Mouse (Mus musculus) forebrain, postnatal 0 days (tissue): ENCODE data around the gene Apobec3. TPM values are rescaled to one million over a fixed set of nuclear protein-coding genes. Genes with fewer than 3 reads are reported as not detected.
"Not testable (repeated sequence)": the region's sequence is repeated elsewhere in the genome, so short reads cannot be mapped to it uniquely, and the experiment has no call there.

Experiments
- ATAC-seq: fragments of 200-750 bp; cut with Nextera tagmentation; 2 replicates; pipeline ENCODE4 v1.8.0; 2017; ENCODE audit warnings: mild to moderate bottlenecking, moderate library complexity
- DNase-seq: peaks from one replicate; pipeline ENCODE4 v3.0.0-alpha.2; 2015
- H3K27ac ChIP-seq: fragments of 300-500 bp; sonication (generic); 2 replicates; pipeline ENCODE4 v1.5.1; 2014; ENCODE audit warnings: low read depth, mild to moderate bottlenecking, antibody characterized with exemption, low read length, moderate library complexity, mixed read lengths
- H3K27me3 ChIP-seq: fragments of 300-500 bp; sonication (generic); 2 replicates; pipeline ENCODE4 v1.6.1; 2014; ENCODE audit warnings: mild to moderate bottlenecking, low read length, mixed read lengths; ENCODE audit not compliant: insufficient read depth
- H3K36me3 ChIP-seq: fragments of 300-500 bp; sonication (generic); 2 replicates; pipeline ENCODE4 v1.6.1; 2014; ENCODE audit warnings: mild to moderate bottlenecking, moderate library complexity; ENCODE audit not compliant: insufficient read depth
- H3K4me1 ChIP-seq: fragments of 300-500 bp; sonication (generic); 2 replicates; pipeline ENCODE4 v1.6.1; 2014; ENCODE audit warnings: antibody characterized with exemption; ENCODE audit not compliant: insufficient read depth
- H3K4me2 ChIP-seq: fragments of 300-500 bp; sonication (generic); 2 replicates; pipeline ENCODE4 v1.6.1; 2014; ENCODE audit warnings: low read depth, mild to moderate bottlenecking, moderate library complexity
- H3K4me3 ChIP-seq: fragments of 300-500 bp; sonication (generic); 2 replicates; pipeline ENCODE4 v1.5.1; 2014; ENCODE audit warnings: low read depth, low read length, mixed read lengths
- H3K9ac ChIP-seq: fragments of 300-500 bp; sonication (generic); 2 replicates; pipeline ENCODE4 v1.6.1; 2014; ENCODE audit warnings: mild to moderate bottlenecking
- H3K9me3 ChIP-seq: fragments of 300-500 bp; sonication (generic); 2 replicates; pipeline ENCODE4 v1.6.1; 2016; ENCODE audit warnings: low read length
- CTCF ChIP-seq: sonication (generic); IDR thresholded peaks from 2 replicates; pipeline ENCODE4 v1.5.1; 2016; ENCODE audit warnings: antibody characterized with exemption, control low read depth, low read depth
- WGBS: fragments of 180-500 bp; shearing (Covaris S2); extraction: QIAGEN DNeasy Blood & Tissue Kit; methylation state at CpG from one replicate; pipeline ENCODE4 v1.1.7; 2014; 5-methylcytosine and 5-hydroxymethylcytosine counted together
- polyA plus RNA-seq: library from polyadenylated mRNA; unstranded; fragments of >200 nt; fragmentation: Nextera tagmentation; extraction: Ambion mirVana; gene quantifications from 2 replicates; pipeline ENCODE4 v1.2.1, GENCODE M21; 2015
- total RNA-seq: library from RNA; depleted of rRNA; stranded (reverse); fragments of >200 nt; gene quantifications from 2 replicates; pipeline ENCODE4 v1.2.3, GENCODE M21; 2014

Apobec3 gene
- total and polyA plus RNA-seq, 2 experiments from 2014 or later: 3.6 to 5.3 TPM

- DNase-seq (peak; percentile 87), ATAC-seq (peak; percentile 83)
- H3K4me3 ChIP-seq: peak overlapping the region; percentile 42
- H3K9ac ChIP-seq: peak overlapping the region; percentile 75
- peak overlapping the region; percentile 91 for H3K27ac ChIP-seq
- TF ChIP-seq CTCF: no peak
- peak overlapping the region; percentile 72 for H3K4me2 ChIP-seq
- H3K9me3 ChIP-seq: no peaks in the 10 kb centered on the region
- H3K36me3 ChIP-seq: no peaks in the 10 kb centered on the region
- H3K27me3 ChIP-seq: no peaks in the 10 kb centered on the region
- 0 out of 2 replicates have a peak, but pooled peaks cover 2% of the 10 kb centered on the region for H3K4me1 ChIP-seq
- 15% methylated on average over 19 of the region's 19 CpGs for WGBS
These were observed 8.7 kb upstream of the Apobec3 start for GRCm38 (mm10) chr15:79882623-79883267.

- ATAC-seq: peak; percentile 92
- 4% methylated on average over 30 of the region's 30 CpGs for WGBS
- peak overlapping the region; percentile 91 for H3K27ac ChIP-seq
- no peaks in the 10 kb centered on the region for H3K27me3 ChIP-seq
- H3K4me3 ChIP-seq: peak overlapping the region; percentile 42
- no peaks in the 10 kb centered on the region for H3K9me3 ChIP-seq
- DNase-seq: peak; percentile 97
- peak overlapping the region; percentile 72 for H3K4me2 ChIP-seq
- H3K36me3 ChIP-seq: no peaks in the 10 kb centered on the region
- peak; percentile 95 for TF ChIP-seq CTCF
- peak overlapping the region; percentile 75 for H3K9ac ChIP-seq
- H3K4me1 ChIP-seq: 0 out of 2 replicates have a peak, but pooled peaks cover 2% of the 10 kb centered on the region
These were observed 8.1 kb upstream of the Apobec3 start for GRCm38 (mm10) chr15:79883352-79883822.

GRCm38 (mm10) chr15:79884820-79885219, 6.6 kb upstream of the Apobec3 start:
- Histone ChIP-seq H3K9me3 (no peaks in the 10 kb centered on the region), H3K4me3 (no peak overlapping the region), H3K9ac (no peak overlapping the region), H3K4me1 (no peaks in the 10 kb centered on the region), H3K27ac (no peak overlapping the region), H3K4me2 (no peak overlapping the region), H3K36me3 (no peaks in the 10 kb centered on the region), H3K27me3 (no peaks in the 10 kb centered on the region)
- WGBS: 77% methylated on average over 5 of the region's 5 CpGs
- no peak for TF ChIP-seq CTCF
- no peak for DNase-seq
- no peak for ATAC-seq

GRCm38 (mm10) chr15:79892213-79892541, 718 bp downstream of the Apobec3 start:
- WGBS: 2% methylated on average over 10 of the region's 12 CpGs
- no peak overlapping the region for H3K27ac ChIP-seq

GRCm38 (mm10) chr15:79892995-79893823, 1.8 kb downstream of the Apobec3 start:
- H3K9ac ChIP-seq: no peak overlapping the region
- WGBS: 85% methylated on average over 15 of the region's 15 CpGs
- TF ChIP-seq CTCF: no peak
- H3K9me3 ChIP-seq: no peaks in the 10 kb centered on the region
- no peaks in the 10 kb centered on the region for H3K36me3 ChIP-seq
- no peak for ATAC-seq
- no peak for DNase-seq
- H3K27me3 ChIP-seq: no peaks in the 10 kb centered on the region
- H3K4me1 ChIP-seq: no peaks in the 10 kb centered on the region
- no peak overlapping the region for H3K4me3 ChIP-seq
- H3K27ac ChIP-seq: no peak overlapping the region
- peak overlapping the region; percentile 41; the same call in 1 of the 2 replicates for H3K4me2 ChIP-seq

More at GRCm38 (mm10) chr15:79892213-79892541, 718 bp downstream of the Apobec3 start:
- Histone ChIP-seq H3K4me1 (no peaks in the 10 kb centered on the region), H3K4me3 (peak overlapping the region; percentile 24), H3K9ac (peak overlapping the region; percentile 28; the same call in 1 of the 2 replicates), H3K27me3 (no peaks in the 10 kb centered on the region), H3K9me3 (no peaks in the 10 kb centered on the region), H3K36me3 (no peaks in the 10 kb centered on the region), H3K4me2 (peak overlapping the region; percentile 41)
- TF ChIP-seq CTCF: no peak
- peak; percentile 80 for ATAC-seq
- peak; percentile 52 for DNase-seq

GRCm38 (mm10) chr15:79893824-79894123, 2.3 kb downstream of the Apobec3 start:
- ATAC-seq (no peak), DNase-seq (no peak)
- no peaks in the 10 kb centered on the region for H3K36me3 ChIP-seq
- H3K4me2 ChIP-seq: no peak overlapping the region
- H3K9me3 ChIP-seq: no peaks in the 10 kb centered on the region
- TF ChIP-seq CTCF: no peak
- no peaks in the 10 kb centered on the region for H3K4me1 ChIP-seq
- 90% methylated on average over 3 of the region's 3 CpGs for WGBS
- H3K4me3 ChIP-seq: no peak overlapping the region
- no peak overlapping the region for H3K27ac ChIP-seq
- H3K27me3 ChIP-seq: no peaks in the 10 kb centered on the region
- H3K9ac ChIP-seq: no peak overlapping the region

- H3K36me3 ChIP-seq: no peaks in the 10 kb centered on the region
- TF ChIP-seq CTCF: no peak
- no peak overlapping the region for H3K4me3 ChIP-seq
- no peak overlapping the region for H3K4me2 ChIP-seq
- H3K27me3 ChIP-seq: no peaks in the 10 kb centered on the region
- DNase-seq (no peak), ATAC-seq (no peak)
- no peak overlapping the region for H3K27ac ChIP-seq
- 83% methylated on average over 4 of the region's 4 CpGs for WGBS
- no peak overlapping the region for H3K9ac ChIP-seq
- H3K4me1 ChIP-seq: no peaks in the 10 kb centered on the region
- H3K9me3 ChIP-seq: no peaks in the 10 kb centered on the region
These were observed 2.9 kb downstream of the Apobec3 start for GRCm38 (mm10) chr15:79894343-79894742.

- H3K4me1 ChIP-seq, H3K36me3 ChIP-seq, H3K4me2 ChIP-seq, DNase-seq, H3K27ac ChIP-seq, H3K9me3 ChIP-seq, H3K4me3 ChIP-seq, H3K9ac ChIP-seq, ATAC-seq, H3K27me3 ChIP-seq: not testable (repeated sequence)
- WGBS: 89% methylated on average over 10 of the region's 23 CpGs
These were observed 4.0 kb downstream of the Apobec3 start for GRCm38 (mm10) chr15:79895221-79896079.
